Mouse (Mus musculus) neural tube, embryonic 15.5 days (tissue): ENCODE measurements at regions not wholly inside any gene's neighbourhood (a gene's known extent, or its start where the extent isn't known, plus 50 kb on each side); places are given as distances from the start of the nearest gene placed in this dataset.
"Not testable (repeated sequence)": the region's sequence is repeated elsewhere in the genome, so short reads cannot be mapped to it uniquely, and the experiment has no call there.

ENCODE experiments used
- ATAC-seq: fragments of 200-750 bp; cut with Nextera tagmentation; 2 replicates; pipeline ENCODE4 v1.8.0; 2017; ENCODE audit warnings: mild to moderate bottlenecking, moderate TSS enrichment, moderate library complexity; ENCODE audit not compliant: low FRiP score
- H3K27ac ChIP-seq: fragments of 300-500 bp; sonication (generic); replicated peaks from 2 replicates; pipeline ENCODE4 v1.5.1; 2015; ENCODE audit warnings: mild to moderate bottlenecking, inconsistent platforms
- H3K27me3 ChIP-seq: fragments of 300-500 bp; sonication (generic); replicated peaks from 2 replicates; pipeline ENCODE4 v1.6.1; 2015; ENCODE audit warnings: inconsistent platforms
- H3K36me3 ChIP-seq: fragments of 300-500 bp; sonication (generic); 2 replicates; pipeline ENCODE4 v1.6.1; 2015; ENCODE audit warnings: inconsistent platforms
- H3K4me1 ChIP-seq: fragments of 300-500 bp; sonication (generic); 2 replicates; pipeline ENCODE4 v1.6.1; 2015; ENCODE audit warnings: inconsistent platforms
- H3K4me2 ChIP-seq: fragments of 300-500 bp; sonication (generic); 2 replicates; pipeline ENCODE4 v1.6.1; 2015; ENCODE audit warnings: inconsistent platforms, mild to moderate bottlenecking, moderate library complexity
- H3K4me3 ChIP-seq: fragments of 300-500 bp; sonication (generic); replicated peaks from 2 replicates; pipeline ENCODE4 v1.5.1; 2015; ENCODE audit warnings: mild to moderate bottlenecking, inconsistent platforms
- H3K9ac ChIP-seq: fragments of 300-500 bp; sonication (generic); replicated peaks from 2 replicates; pipeline ENCODE4 v1.6.1; 2015; ENCODE audit warnings: mild to moderate bottlenecking, inconsistent platforms
- H3K9me3 ChIP-seq: fragments of 300-500 bp; sonication (generic); replicated peaks from 2 replicates; pipeline ENCODE4 v1.6.1; 2016; ENCODE audit warnings: inconsistent platforms
- WGBS: fragments of 180-500 bp; shearing (Covaris S2); methylation state at CpG from one replicate; pipeline ENCODE4 v1.1.7; 2015; ENCODE audit warnings: mixed read lengths; 5-methylcytosine and 5-hydroxymethylcytosine counted together

DNA sequence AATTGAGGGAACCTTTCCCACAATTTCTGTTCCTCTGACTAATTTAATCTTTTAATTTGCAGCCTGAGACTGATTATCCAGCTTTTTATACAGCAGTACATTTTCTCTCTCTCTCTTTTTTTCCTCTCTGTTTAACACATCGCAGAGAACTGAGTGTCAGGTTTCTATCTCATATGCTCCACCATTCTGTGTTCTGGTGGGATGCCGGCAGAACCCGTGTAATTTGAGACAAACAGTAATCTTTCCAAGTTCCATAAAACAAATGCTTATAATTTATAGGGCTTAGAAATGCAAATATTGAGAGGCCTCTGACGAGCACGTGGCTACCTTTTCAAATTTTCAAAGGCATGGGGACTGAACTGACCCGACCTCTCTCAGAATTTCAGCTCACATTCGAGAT is 59.1 kb downstream of the Zbtb18 start:
- Histone ChIP-seq H3K4me1 (no peaks in the 10 kb centered on the region), H3K27me3 (no peaks in the 10 kb centered on the region), H3K9me3 (no peaks in the 10 kb centered on the region), H3K9ac (no peak overlapping the region), H3K4me2 (no peak overlapping the region), H3K27ac (no peak overlapping the region), H3K4me3 (no peak overlapping the region), H3K36me3 (no peaks in the 10 kb centered on the region)
- no peak for ATAC-seq
- WGBS, result 50% methylated on average over 7 of the region's 7 CpGs

DNA sequence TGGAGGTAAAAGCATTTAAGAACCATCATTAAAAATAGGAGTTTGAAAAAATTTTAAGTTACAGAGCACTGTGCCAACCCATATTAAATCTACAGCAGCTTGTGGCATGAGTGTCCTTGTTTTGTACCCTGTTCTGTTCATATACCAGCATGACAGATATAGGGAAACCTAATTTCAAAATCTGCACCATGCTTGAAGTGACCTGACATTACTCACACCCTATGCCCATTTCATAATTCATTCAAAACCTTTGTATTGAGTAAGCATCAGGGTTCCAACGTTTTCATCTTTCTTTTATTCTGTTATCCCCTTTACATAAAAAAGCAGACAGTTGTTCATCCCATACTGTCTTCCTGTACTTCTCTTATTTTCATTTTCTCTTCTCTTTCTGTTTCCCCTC is 61.8 kb downstream of the Zbtb18 start:
- 76% methylated on average over 1 of the region's 1 CpGs for WGBS
- no peak overlapping the region for H3K4me2 ChIP-seq
- no peaks in the 10 kb centered on the region for H3K36me3 ChIP-seq
- no peak overlapping the region for H3K4me3 ChIP-seq
- H3K4me1 ChIP-seq, result no peaks in the 10 kb centered on the region
- H3K9me3 ChIP-seq, result no peaks in the 10 kb centered on the region
- H3K27ac ChIP-seq, result no peak overlapping the region
- H3K9ac ChIP-seq, result no peak overlapping the region
- ATAC-seq, result no peak
- H3K27me3 ChIP-seq, result no peaks in the 10 kb centered on the region

DNA sequence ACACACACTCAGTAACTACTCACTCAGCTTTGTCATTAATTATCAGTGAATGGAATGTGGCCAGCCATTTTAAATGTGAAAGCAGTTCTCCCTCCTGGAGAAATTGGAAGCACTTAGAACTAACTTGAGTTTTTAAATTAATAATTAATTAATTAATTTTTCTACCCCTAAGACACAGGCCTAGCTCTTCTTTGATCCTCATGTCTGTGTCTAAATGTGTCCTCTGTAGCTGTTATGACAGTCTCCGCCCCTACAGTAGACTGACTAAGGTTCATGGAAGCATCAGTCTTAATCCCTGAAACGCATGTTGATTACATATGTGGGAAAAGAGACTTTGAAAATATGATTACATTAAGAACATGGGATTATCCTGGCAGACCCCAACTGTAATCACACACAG is 62.6 kb downstream of the Zbtb18 start:
- H3K9me3 ChIP-seq, result no peaks in the 10 kb centered on the region
- H3K27me3 ChIP-seq, result no peaks in the 10 kb centered on the region
- H3K36me3 ChIP-seq, result no peaks in the 10 kb centered on the region
- H3K4me3 ChIP-seq, result no peak overlapping the region
- no peak overlapping the region for H3K4me2 ChIP-seq
- 100% methylated on average over 2 of the region's 2 CpGs for WGBS
- no peaks in the 10 kb centered on the region for H3K4me1 ChIP-seq
- no peak for ATAC-seq
- no peak overlapping the region for H3K27ac ChIP-seq
- no peak overlapping the region for H3K9ac ChIP-seq

DNA sequence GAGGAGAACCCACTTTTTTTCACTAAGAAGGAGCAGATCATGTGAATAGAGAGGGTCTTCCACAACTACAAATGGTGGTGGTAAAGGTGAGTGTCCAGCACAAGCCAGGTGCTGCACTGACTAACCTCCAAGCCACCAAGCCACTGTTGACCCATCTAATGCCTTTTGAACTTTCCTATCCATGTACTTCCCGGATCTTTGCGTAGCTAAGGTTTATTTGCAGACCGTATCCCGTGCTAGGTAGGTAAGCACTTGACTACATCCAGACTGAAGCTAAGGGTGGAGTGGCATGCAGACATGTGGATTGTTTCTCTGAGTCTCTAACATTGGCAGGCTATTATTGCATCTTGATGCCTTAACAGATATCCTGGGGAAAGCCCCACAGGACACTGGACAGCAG is 65.2 kb downstream of the Zbtb18 start:
- 92% methylated on average over 4 of the region's 4 CpGs for WGBS
- not testable (repeated sequence) for H3K27ac ChIP-seq, H3K9ac ChIP-seq, H3K9me3 ChIP-seq, H3K4me1 ChIP-seq, H3K27me3 ChIP-seq, H3K36me3 ChIP-seq, ATAC-seq, H3K4me3 ChIP-seq, H3K4me2 ChIP-seq

DNA sequence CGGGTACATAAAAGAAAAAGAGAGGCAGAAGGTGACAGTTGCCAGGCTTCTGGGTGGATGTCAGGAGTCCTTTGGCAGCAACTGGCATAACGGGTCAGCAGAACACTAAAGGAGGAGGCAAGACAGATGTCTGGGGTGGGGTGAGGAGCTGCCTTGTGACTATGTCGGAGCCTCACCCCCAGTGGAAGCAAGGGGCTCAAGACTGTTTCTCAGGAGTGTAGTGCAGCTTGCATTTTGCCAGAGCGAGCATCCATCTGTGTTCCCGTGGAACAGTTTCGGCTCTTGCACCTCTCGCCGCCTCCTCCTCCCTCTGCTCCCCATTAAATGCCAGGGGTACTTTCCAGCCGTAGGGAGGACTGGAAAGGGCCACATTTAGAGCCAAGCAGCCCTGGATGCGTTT is 67.6 kb downstream of the Zbtb18 start:
- Histone ChIP-seq H3K4me1 (no peaks in the 10 kb centered on the region), H3K4me3 (no peak overlapping the region), H3K9ac (no peak overlapping the region), H3K9me3 (no peaks in the 10 kb centered on the region), H3K4me2 (no peak overlapping the region), H3K36me3 (no peaks in the 10 kb centered on the region), H3K27ac (no peak overlapping the region), H3K27me3 (no peaks in the 10 kb centered on the region)
- no peak for ATAC-seq
- WGBS, result 71% methylated on average over 10 of the region's 10 CpGs

DNA sequence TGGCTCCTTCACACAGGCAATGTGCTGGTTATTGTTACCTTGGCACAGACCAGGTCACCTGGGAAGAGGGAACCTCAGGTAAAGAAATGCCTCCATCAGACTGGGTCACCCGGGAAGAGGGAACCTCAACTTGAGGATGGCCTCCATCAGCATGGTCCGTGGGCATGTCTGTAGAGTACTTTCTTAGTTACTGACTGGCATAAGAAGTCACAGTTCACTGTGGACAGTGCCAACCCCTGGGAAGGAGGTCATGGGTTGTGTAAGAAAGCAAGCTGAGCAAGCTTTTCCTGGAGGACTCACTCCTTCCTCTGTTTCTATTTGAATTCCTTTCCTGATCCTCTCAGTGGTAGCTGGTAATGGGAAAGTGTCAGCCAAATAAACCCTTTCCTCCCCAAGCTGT is 70.0 kb downstream of the Zbtb18 start:
- Histone ChIP-seq H3K4me3 (no peak overlapping the region), H3K27ac (no peak overlapping the region), H3K4me2 (no peak overlapping the region), H3K9ac (no peak overlapping the region), H3K4me1 (no peaks in the 10 kb centered on the region), H3K36me3 (no peaks in the 10 kb centered on the region), H3K9me3 (no peaks in the 10 kb centered on the region), H3K27me3 (no peaks in the 10 kb centered on the region)
- ATAC-seq, result no peak
- 89% methylated on average over 2 of the region's 2 CpGs for WGBS

DNA sequence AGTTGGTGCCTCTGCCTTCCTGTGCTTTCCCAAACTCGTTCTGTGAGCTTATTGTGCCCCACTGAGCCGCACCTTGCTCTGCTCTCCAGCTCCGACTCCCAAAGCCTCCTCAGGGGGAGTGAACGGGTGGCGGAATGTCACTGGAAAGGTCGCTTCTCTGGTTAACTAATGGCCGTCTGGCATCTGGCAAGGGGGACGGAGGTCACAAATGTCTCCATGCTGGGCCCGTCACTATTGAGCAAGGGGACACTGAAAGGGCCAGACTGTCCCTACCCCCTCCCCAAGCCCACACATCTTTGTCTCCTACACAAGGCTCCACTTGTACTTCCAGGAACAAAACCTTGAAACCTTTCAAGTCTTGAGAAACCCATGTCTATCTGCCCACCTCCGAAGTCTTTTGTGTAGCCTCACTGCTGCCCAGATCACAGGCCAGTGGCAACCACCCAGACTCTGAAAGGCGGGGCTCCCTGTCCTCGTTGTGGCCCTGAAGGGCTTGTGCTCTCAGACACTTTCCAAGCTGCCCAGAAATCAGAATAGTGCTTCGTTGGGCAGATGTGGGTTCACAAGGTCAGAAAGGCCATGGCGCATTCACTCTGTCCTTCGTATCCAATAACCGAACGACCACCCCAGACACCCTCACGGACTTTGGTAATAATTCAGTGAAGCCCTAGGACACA is 75.9 kb downstream of the Zbtb18 start:
- ATAC-seq, result no peak
- Histone ChIP-seq H3K27me3 (no peaks in the 10 kb centered on the region), H3K4me3 (no peak overlapping the region), H3K4me2 (0 out of 2 replicates have a peak overlapping the region, but pooled peaks have one; percentile 6), H3K9me3 (no peaks in the 10 kb centered on the region), H3K9ac (no peak overlapping the region), H3K27ac (no peak overlapping the region), H3K4me1 (peaks cover 20% of the 10 kb centered on the region), H3K36me3 (no peaks in the 10 kb centered on the region)
- 9% methylated on average over 18 of the region's 18 CpGs for WGBS

DNA sequence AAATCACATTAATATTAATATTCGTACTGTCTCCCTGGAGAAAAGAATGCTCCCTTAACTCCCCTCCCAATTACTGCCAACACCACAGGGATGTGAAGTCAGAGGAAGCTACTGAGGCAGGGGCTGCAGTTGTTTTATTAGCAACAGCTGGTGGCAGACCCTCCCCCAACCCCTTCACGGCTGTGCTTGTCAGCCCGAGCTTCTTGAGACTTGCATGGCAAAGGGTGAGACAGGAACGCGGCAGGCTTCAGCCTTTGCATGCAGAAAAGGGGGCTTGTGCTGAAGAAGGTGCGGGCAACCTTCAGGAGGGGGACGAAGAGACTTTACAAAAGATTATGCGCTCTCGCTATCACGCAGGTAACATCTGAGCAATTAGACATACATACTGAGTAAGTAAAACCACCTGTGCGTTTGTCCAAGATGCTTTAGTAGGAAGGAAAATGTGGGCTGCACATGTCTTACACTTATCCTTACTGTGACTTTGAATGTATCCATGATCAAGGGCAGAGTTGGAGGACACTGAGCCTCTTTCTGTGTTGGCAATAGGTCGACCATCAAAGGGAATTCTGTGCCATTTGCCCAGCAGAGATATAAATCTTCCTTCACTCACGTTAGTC is 76.9 kb downstream of the Zbtb18 start:
- Histone ChIP-seq H3K9me3 (no peaks in the 10 kb centered on the region), H3K27ac (no peak overlapping the region), H3K4me3 (no peak overlapping the region), H3K9ac (no peak overlapping the region), H3K4me2 (peak overlapping the region; percentile 40), H3K36me3 (no peaks in the 10 kb centered on the region), H3K27me3 (no peaks in the 10 kb centered on the region), H3K4me1 (peaks cover 20% of the 10 kb centered on the region)
- 19% methylated on average over 13 of the region's 13 CpGs for WGBS
- no peak for ATAC-seq

DNA sequence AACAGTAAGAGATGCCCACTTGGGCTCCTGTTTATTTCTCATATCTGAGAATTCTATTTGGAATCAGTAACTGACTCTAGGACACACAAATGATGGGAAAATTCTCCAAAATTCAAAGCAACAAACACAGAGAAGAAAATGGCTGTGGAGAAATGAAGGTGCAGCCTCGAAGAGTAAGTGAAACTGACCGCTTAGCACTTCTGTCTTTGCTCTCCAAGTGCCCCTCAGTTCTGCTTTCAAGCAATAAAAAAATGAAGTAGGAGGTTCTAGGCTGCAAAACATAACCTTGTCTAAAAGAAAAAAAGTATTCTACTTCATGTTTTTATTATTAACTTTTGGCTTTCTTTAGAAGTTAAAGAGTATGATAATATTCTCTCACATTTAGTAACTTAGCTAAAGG is 79.0 kb downstream of the Zbtb18 start:
- H3K4me1 ChIP-seq, result peaks cover 20% of the 10 kb centered on the region
- no peak overlapping the region for H3K4me3 ChIP-seq
- H3K27ac ChIP-seq, result no peak overlapping the region
- no peak overlapping the region for H3K9ac ChIP-seq
- no peaks in the 10 kb centered on the region for H3K36me3 ChIP-seq
- H3K9me3 ChIP-seq, result no peaks in the 10 kb centered on the region
- WGBS, result 90% methylated on average over 2 of the region's 2 CpGs
- no peak for ATAC-seq
- no peaks in the 10 kb centered on the region for H3K27me3 ChIP-seq
- no peak overlapping the region for H3K4me2 ChIP-seq

DNA sequence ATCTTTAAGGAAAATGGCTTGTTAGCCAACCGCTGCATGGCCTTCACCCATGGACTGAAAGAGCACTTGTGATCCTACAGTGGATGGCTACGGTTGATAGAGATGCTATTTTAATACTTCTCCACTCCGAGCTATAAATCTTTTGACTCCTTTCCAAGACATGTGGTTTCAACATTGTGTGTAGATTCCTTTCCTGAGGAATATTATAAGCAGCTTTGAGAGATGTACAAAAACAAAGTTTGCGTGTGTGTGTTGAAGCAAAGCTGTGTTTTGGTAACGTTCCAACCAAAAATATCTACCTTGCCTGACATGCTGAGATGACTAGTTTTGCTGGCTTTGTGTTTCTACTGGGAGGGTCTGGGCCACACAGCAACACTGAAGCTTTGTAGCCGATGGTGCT is 83.0 kb downstream of the Zbtb18 start:
- WGBS, result 77% methylated on average over 6 of the region's 6 CpGs
- H3K4me3 ChIP-seq, result no peak overlapping the region
- H3K27me3 ChIP-seq, result no peaks in the 10 kb centered on the region
- no peak overlapping the region for H3K4me2 ChIP-seq
- no peaks in the 10 kb centered on the region for H3K36me3 ChIP-seq
- no peak overlapping the region for H3K9ac ChIP-seq
- no peak for ATAC-seq
- H3K9me3 ChIP-seq, result no peaks in the 10 kb centered on the region
- no peaks in the 10 kb centered on the region for H3K4me1 ChIP-seq
- no peak overlapping the region for H3K27ac ChIP-seq

DNA sequence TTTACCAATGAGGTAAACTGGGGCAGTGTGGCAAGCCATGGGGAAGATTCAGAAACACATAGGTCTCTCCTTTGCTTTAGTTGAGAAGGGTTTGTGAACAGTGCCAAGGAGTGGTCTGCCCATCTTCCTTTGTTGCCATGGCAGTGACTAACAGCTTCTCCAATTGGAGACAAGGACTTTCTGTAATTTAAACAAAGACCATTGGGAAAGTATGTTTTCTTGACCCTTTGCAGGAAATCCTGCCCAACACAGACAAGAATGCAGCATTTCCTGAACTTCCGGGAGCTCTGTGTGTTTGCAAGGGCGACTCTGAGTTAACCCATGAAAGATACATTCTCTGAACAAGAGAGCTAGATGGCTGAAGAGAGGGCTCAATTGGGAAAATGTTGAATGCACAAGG is 89.6 kb downstream of the Zbtb18 start:
- Histone ChIP-seq H3K4me1 (no peaks in the 10 kb centered on the region), H3K27ac (no peak overlapping the region), H3K4me2 (no peak overlapping the region), H3K9me3 (no peaks in the 10 kb centered on the region), H3K9ac (no peak overlapping the region), H3K36me3 (no peaks in the 10 kb centered on the region), H3K4me3 (no peak overlapping the region), H3K27me3 (no peaks in the 10 kb centered on the region)
- no peak for ATAC-seq
- 82% methylated on average over 2 of the region's 2 CpGs for WGBS

DNA sequence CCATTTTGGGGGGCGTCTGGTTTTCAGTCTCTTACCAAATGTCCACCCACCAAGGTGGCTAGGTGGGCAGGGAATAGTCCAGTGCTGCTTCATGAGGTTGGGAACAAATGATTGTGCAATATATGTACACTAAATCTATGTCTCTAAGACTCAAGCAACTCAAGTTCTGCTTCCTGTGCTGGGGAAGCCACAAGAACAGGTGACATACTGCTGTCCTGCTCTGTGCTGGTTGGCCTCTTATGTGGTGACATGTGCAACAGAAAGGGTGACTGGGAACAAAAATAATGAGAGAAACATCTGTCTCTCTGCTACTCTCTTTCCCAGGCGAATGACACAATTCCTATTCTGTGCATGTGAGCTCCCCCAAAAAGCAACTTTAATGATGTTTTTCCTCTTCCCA is 90.5 kb downstream of the Zbtb18 start:
- H3K9ac ChIP-seq, result no peak overlapping the region
- no peaks in the 10 kb centered on the region for H3K36me3 ChIP-seq
- ATAC-seq, result no peak
- H3K4me1 ChIP-seq, result no peaks in the 10 kb centered on the region
- WGBS, result 86% methylated on average over 2 of the region's 2 CpGs
- no peak overlapping the region for H3K4me2 ChIP-seq
- no peak overlapping the region for H3K27ac ChIP-seq
- no peak overlapping the region for H3K4me3 ChIP-seq
- H3K9me3 ChIP-seq, result no peaks in the 10 kb centered on the region
- H3K27me3 ChIP-seq, result no peaks in the 10 kb centered on the region
